Mouse (Mus musculus) Patski (cell line): ENCODE results near the gene Ep300. TPM values are rescaled to one million over a fixed set of nuclear protein-coding genes. Genes with fewer than 3 reads are reported as not detected.
"Not testable (repeated sequence)": the region's sequence is repeated elsewhere in the genome, so short reads cannot be mapped to it uniquely, and the experiment has no call there.

Experiments
- ATAC-seq: fragments of 100-300 bp; one replicate; pipeline ENCODE4 v1.8.0; 2021
- CTCF ChIA-PET: fragments of 350-600 bp; sonication (Branson Sonifier 250); formaldehyde crosslinking; loops from one replicate; lab custom pipeline; 2022; ENCODE audit warnings: inconsistent platforms; lab: Charles Lee
- POLR2A ChIA-PET: fragments of 350-600 bp; sonication (Branson Sonifier 250); formaldehyde crosslinking; loops from one replicate; lab custom pipeline; 2022; ENCODE audit warnings: antibody characterized with exemption, inconsistent platforms; lab: Charles Lee
- DNase-seq: peaks from one replicate; pipeline ENCODE4 v3.0.0-alpha.2; 2011; ENCODE audit warnings: low read depth, low spot score
- H3K27me3 ChIP-seq: fragments of 371-371 bp; one replicate; pipeline ENCODE4 v1.5.1; 2021
- CTCF ChIP-seq: fragments of 100-300 bp; IDR thresholded peaks from one replicate; pipeline ENCODE4 v1.5.1; 2021
- in situ Hi-C: fragments of 300-500 bp; cut with MboI; formaldehyde crosslinking; loops from 3 replicates; pipeline ENCODE4 v1.11.1; 2018; ENCODE audit warnings: low pct_unique_long_range_greater_than_20kb, mixed read lengths
- polyA plus RNA-seq: library from polyadenylated mRNA; unstranded; gene quantifications from one replicate; pipeline ENCODE4 v1.2.3, GENCODE M21; 2021

The Ep300 gene
- polyA plus RNA-seq, 1 experiment from 2014 or later = 46.9 TPM

DNA sequence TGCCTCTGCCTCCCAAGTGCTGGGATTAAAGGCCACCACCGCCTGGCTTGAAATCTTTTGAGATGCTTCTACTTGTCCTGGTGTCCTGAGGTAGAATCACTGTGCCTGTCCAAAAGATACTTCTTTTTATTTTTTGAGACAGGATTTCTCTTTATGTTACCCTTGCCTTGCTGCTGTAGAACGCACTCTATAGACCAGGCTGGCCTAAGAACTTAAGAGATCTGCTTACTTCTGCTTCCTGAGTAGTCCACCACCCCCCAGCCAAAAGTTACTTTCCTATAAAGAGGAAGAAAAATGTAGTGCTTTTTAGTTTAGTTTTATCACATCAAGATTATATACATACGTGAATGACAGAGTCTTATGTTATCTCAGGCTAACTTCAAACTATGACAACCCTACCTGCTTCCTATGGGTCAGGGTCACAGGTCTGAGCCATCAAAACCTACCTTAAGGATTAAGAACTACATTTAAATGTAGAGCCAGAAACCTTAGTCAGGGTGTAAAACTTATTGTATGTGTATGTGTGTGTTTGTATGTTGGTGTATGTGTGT, 9.1 kb downstream of the Ep300 start:
- ChIA-PET CTCF (interaction anchor here (1.2 kb wide), 1 partner anchor 71 kb away, joined by 3 read pairs; no protein-coding TSS in a partner anchor), POLR2A (no interaction called here)
- in situ Hi-C loops = no loop called here
- ATAC-seq (no peak), DNase-seq (no peak)
- no peak for TF ChIP-seq CTCF
- H3K27me3 ChIP-seq = no peaks in the 10 kb centered on the region

DNA sequence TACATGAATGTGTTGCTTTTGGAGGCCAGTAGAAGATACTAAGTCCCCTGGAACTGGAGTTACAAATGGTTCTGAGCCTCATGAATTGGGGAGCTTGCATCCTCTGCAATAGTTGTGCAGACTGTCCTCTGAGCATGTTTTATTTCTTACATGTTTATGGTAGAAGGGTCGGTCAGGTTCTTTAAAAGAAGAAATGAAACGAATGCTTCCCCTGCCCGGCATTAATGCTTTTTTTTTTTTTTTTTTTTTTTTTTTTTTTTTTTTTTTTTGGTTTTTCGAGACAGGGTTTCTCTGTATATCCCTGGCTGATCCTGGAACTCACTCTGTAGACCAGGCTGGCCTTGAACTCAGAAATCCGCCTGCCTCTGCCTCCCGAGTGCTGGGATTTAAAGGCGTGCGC, 13.6 kb downstream of the Ep300 start:
- POLR2A ChIA-PET, in situ Hi-C loops: not testable (repeated sequence)

DNA sequence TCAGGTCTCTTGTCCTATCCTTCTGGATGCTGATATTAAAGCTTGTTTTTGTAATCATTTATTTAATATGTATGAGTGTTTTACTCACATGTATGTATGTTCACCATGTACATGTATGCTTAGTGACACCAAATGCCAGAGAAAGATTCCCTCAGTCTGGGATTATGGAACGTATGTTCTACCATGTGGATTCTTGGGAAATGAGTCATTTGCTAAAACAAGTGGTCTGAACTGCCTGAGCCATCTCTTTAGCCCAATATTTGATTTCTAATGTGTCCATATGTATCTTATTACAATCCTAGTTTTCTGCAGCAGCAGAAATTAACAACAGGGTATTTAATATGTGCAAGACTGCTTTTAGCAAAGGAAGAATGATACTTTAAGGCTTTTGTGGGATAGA, 20.1 kb downstream of the Ep300 start:
- ATAC-seq (no peak), DNase-seq (no peak)
- ChIA-PET CTCF (interaction anchor here (0.7 to 2.2 kb wide), 4 partner anchors 10 to 48 kb away, joined by 3 to 7 read pairs (median 4); no protein-coding TSS in a partner anchor), POLR2A (interaction anchor here (1.7 kb wide), 1 partner anchor 155 kb away, joined by 4 read pairs; no protein-coding TSS in a partner anchor)
- no peak for TF ChIP-seq CTCF
- H3K27me3 ChIP-seq = no peaks in the 10 kb centered on the region
- in situ Hi-C loops = no loop called here

More for the DNA sequence above, 13.6 kb downstream of the Ep300 start:
- CTCF ChIA-PET, DNase-seq, H3K27me3 ChIP-seq, ATAC-seq: not testable (repeated sequence)

DNA sequence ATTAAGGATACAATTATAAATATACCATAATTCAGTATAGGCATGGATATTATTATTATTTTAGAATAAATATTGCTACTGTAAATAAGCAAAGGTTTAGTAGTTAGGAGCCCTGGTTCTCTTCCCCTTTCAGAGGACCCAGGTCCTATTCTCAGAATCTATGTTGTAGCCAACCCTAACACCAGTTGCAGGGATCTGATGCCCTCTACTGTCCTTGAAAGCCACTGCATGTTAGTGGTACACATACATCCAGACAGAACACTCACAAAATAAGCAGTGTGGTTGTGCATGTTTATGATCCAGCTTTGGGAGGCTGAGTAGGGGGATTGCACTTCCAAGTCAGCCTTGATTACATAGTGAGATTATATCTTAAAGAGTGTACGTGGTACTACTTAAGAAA, 21.5 kb downstream of the Ep300 start:
- DNase-seq (no peak), ATAC-seq (no peak)
- in situ Hi-C loops = no loop called here
- peak; percentile 74 for TF ChIP-seq CTCF
- H3K27me3 ChIP-seq = no peaks in the 10 kb centered on the region
- ChIA-PET CTCF (interaction anchor here (1.6 kb wide), 1 partner anchor 159 kb away, joined by 4 read pairs; no protein-coding TSS in a partner anchor), POLR2A (interaction anchor here (1.7 kb wide), 1 partner anchor 157 kb away, joined by 4 read pairs; no protein-coding TSS in a partner anchor)

DNA sequence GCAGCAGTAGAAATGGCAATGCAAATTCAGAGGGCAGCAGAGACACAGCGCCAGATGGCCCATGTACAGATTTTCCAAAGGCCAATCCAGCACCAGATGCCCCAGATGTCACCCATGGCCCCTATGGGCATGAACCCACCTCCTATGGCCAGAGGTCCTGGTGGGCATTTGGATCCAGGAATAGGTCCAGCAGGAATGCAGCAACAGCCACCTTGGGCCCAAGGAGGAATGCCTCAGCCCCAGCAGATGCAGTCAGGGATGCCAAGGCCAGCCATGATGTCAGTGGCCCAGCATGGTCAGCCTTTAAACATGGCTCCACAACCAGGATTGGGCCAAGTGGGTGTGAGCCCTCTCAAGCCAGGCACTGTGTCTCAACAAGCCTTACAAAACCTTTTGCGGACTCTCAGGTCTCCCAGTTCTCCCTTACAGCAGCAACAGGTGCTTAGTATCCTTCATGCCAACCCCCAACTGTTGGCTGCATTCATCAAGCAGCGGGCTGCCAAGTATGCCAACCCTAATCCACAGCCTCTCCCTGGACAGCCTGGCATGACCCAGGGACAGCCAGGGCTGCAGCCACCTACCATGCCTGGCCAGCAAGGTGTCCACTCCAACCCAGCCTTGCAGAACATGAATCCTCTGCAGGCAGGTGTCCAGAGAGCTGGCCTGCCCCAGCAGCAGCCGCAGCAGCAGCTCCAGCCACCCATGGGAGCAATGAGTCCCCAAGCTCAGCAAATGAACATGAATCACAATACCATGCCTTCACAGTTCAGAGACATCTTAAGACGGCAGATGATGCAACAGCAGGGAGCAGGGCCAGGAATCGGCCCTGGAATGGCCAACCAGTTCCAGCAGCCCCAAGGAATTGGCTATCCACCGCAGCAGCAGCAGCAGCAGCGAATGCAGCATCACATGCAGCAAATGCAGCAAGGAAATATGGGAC, 64.6 kb downstream of the Ep300 start:
- in situ Hi-C loops = no loop called here
- ATAC-seq (peak; percentile 57), DNase-seq (peak; percentile 30)
- H3K27me3 ChIP-seq = no peaks in the 10 kb centered on the region
- ChIA-PET CTCF (interaction anchor here (1.0 to 1.5 kb wide), 2 partner anchors 15 to 45 kb away, joined by 3 read pairs; no protein-coding TSS in a partner anchor), POLR2A (interaction anchor here (0.6 kb wide), 1 partner anchor 258 kb away, joined by 3 read pairs; no protein-coding TSS in a partner anchor)
- no peak for TF ChIP-seq CTCF

DNA sequence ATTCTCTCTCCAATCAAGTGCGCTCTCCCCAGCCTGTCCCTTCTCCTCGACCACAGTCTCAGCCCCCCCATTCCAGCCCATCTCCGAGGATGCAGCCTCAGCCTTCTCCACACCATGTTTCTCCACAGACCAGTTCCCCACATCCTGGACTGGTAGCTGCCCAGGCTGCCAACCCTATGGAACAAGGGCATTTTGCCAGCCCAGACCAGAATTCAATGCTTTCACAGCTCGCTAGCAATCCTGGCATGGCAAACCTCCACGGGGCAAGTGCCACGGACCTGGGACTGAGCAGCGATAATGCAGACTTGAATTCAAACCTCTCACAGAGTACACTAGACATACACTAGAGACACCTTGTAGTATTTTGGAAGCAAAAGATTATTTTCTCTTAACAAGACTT, 65.5 kb downstream of the Ep300 start:
- no peak for ATAC-seq
- no peak for TF ChIP-seq CTCF
- ChIA-PET CTCF (interaction anchor here (1.0 kb wide), 1 partner anchor 14 kb away, joined by 3 read pairs; no protein-coding TSS in a partner anchor), POLR2A (interaction anchor here (0.6 kb wide), 1 partner anchor 257 kb away, joined by 3 read pairs; no protein-coding TSS in a partner anchor)
- in situ Hi-C loops = no loop called here
- H3K27me3 ChIP-seq = no peaks in the 10 kb centered on the region
- DNase-seq = no peak

DNA sequence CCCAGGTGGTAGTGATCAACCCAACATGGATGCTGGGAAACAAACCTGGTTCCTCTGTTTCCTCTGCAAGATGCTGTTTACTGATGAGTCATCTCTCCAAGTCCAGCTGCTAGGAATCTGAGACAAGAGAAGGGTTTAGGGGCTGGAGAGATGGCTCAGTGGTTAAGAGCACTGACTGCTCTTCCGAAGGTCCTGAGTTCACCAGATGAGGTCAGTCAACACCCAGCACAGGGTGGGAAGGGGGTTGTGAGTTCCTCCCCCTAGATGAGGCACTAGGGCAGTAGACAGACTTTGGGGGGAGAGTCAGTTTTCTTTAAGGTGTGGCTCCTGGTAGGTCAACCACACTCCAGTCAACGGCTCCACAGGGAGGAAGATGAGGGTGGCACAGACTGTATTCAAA, 76.5 kb downstream of the Ep300 start:
- CTCF ChIA-PET = interaction anchor here (1.5 kb wide), 1 partner anchor 151 kb away, joined by 3 read pairs; no protein-coding TSS in a partner anchor
- POLR2A ChIA-PET = no interaction called here
- in situ Hi-C loops = no loop called here
- DNase-seq (no peak), ATAC-seq (no peak)
- H3K27me3 ChIP-seq = no peaks in the 10 kb centered on the region
- TF ChIP-seq CTCF = no peak

DNA sequence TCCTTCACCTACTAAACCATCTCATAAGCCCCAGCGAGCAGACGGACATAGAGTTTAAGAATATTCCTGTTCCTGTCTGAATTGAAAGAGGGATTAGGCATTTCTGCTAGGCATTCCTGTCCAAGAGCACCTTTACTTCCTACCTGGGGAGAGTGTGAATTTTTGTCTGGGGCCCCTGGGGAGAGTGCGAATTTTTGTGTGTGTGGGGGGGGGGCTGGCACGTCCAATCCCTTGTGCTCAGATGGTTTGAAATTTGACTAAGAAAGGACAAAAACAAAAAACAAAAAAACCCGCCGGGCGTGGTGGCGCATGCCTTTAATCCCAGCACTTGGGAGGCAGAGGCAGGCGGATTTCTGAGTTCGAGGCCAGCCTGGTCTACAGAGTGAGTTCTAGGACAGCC, 78.1 kb downstream of the Ep300 start:
- TF ChIP-seq CTCF = no peak
- in situ Hi-C loops = no loop called here
- ChIA-PET POLR2A (interaction anchor here (0.6 kb wide), 1 partner anchor 10 kb away, joined by 3 read pairs; no protein-coding TSS in a partner anchor), CTCF (interaction anchor here (1.5 kb wide), 1 partner anchor 152 kb away, joined by 3 read pairs; no protein-coding TSS in a partner anchor)
- ATAC-seq = no peak
- no peak for DNase-seq
- H3K27me3 ChIP-seq = no peaks in the 10 kb centered on the region

DNA sequence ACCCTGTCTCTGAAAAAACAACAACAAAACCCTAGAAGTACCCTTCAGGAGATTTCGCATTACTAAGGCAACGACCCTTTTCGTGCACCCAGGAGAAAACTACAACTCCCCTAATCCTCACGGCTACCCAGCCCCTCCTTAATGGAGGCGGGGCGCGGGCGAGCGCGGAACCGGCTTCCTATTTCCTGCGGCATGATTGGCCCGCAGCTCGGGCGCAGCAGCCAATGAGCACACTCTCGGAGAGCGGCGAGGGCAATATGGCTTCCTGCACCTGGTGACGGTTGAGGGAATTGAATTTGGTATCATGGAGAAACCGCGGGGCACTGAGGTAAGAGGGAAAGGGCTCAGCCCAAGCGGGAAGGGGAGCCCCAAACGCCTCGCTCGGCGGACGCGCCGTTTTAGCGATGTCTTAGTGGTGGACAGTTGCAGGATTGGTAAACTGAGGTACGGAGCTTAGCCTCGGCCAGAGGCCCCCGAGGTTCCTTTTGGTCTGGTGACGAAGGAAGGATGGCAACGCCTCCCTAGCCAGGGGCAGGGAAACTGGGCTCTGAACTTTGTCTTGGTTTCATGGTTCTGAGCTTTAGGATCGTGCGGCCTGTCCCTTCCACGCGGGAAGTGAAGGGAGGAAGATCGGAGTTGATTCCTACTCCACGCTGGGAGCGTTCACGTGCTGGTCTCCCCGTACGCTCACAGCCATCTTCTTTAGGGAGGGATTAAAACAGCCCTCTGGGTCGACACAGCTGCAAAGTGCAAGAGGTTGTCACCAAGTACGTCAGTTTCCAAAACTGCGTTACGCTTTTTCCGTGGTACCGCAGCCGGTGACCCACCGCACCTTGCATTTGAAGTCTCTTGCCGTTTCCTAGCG, 78.8 kb downstream of the Ep300 start, which contains the start of gene L3mbtl2:
Gene L3mbtl2, plus strand, starts transcription at position 193 of the 865 bp plus-strand sequence.
- ChIA-PET CTCF (interaction anchor here (0.8 to 1.2 kb wide), 4 partner anchors 11 to 216 kb away, joined by 3 read pairs; no protein-coding TSS in a partner anchor), POLR2A (interaction anchor here (0.6 kb wide), 1 partner anchor 9 kb away, joined by 3 read pairs; no protein-coding TSS in a partner anchor)
- H3K27me3 ChIP-seq = no peaks in the 10 kb centered on the region
- ATAC-seq = peak; percentile 97
- TF ChIP-seq CTCF = no peak
- peak; percentile 37 for DNase-seq
- in situ Hi-C loops = no loop called here
